Mouse (Mus musculus) liver, adult 2 months (tissue): ENCODE results near the gene Maml3.

ENCODE experiments used
- CTCF ChIP-seq: fragments of 200-500 bp; IDR thresholded peaks from 2 replicates; pipeline ENCODE4 v1.5.1; 2011; ENCODE audit warnings: low read depth, low read length, control low read depth
- POLR2A ChIP-seq: fragments of 200-500 bp; IDR thresholded peaks from 2 replicates; pipeline ENCODE4 v1.6.1; 2011; ENCODE audit warnings: low read length, control low read depth; ENCODE audit not compliant: insufficient read depth; ENCODE audit errors: extremely low read depth

GRCm38 (mm10) chr3:52030114-52030513, 74.8 kb downstream of the Maml3 start:
- TF ChIP-seq CTCF, result no peak
- no peak for TF ChIP-seq POLR2A
